Mouse (Mus musculus) liver, adult 2 months (tissue): Measurements from ENCODE around the gene Usp39.

Source experiments
- CTCF ChIP-seq: fragments of 200-500 bp; IDR thresholded peaks from 2 replicates; pipeline ENCODE4 v1.5.1; 2011; ENCODE audit warnings: low read depth, low read length, control low read depth
- POLR2A ChIP-seq: fragments of 200-500 bp; IDR thresholded peaks from 2 replicates; pipeline ENCODE4 v1.6.1; 2011; ENCODE audit warnings: low read length, control low read depth; ENCODE audit not compliant: insufficient read depth; ENCODE audit errors: extremely low read depth

DNA sequence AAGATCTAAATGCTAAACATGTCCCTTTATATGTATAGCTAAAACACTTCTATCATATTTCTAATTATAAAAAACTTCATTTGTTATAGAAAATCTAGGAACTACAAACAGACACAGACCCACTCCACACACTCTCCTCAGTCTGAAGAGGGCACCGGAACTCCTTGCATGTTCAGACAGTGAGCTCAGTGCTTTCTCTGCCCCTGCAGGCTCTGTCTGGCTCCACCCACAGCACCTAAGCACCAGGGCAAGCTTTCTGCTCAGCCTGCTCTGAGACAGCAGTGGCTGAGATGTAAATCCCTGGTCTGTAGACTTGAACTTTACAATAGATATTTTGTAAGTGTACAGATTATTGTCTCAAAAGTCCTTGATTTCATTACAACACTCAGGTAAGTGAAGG, 28.9 kb downstream of the Usp39 start:
- no peak for TF ChIP-seq CTCF
- TF ChIP-seq POLR2A, result no peak
